Mouse (Mus musculus) thymus, adult 2 months (tissue): ENCODE measurements at regions not wholly inside any gene's neighbourhood (a gene's known extent, or its start where the extent isn't known, plus 50 kb on each side); places are given as distances from the start of the nearest gene placed in this dataset.

ENCODE experiments used
- CTCF ChIP-seq: fragments of 200-500 bp; IDR thresholded peaks from 2 replicates; pipeline ENCODE4 v1.5.1; 2012; ENCODE audit warnings: mild to moderate bottlenecking, control low read depth, low read length, moderate library complexity, borderline replicate concordance; ENCODE audit not compliant: control insufficient read depth, poor library complexity, insufficient read depth; ENCODE audit errors: extremely low read depth
- POLR2A ChIP-seq: fragments of 200-500 bp; IDR thresholded peaks from 2 replicates; pipeline ENCODE4 v1.6.1; 2012; ENCODE audit warnings: mild to moderate bottlenecking, low read length, control low read depth, moderate library complexity; ENCODE audit not compliant: control insufficient read depth, poor library complexity, insufficient read depth; ENCODE audit errors: extremely low read depth

DNA sequence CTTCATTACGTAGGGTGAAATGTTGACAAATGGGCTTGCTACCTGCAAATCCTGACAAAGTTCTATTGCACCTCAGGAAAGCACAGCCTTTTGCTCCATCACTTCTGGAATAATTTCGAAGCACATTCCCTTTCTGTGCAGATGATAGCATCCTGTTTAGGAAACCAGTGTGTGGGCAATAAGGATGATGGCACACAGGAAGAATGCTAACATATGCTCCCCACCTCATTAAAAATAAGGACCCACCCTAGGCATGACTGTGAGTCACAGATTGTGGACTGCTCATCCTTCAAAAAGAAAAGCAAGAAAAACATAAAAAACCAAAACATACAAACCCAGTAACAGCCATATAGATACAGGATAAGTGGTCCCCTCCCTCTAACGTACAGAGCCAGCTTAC lies 226.2 kb downstream of the Tox3 start:
- TF ChIP-seq POLR2A: no peak
- TF ChIP-seq CTCF: no peak
